Mouse (Mus musculus) thymus, adult 2 months (tissue): ENCODE results near the gene Irf2bp2.

Experiments
- CTCF ChIP-seq: fragments of 200-500 bp; IDR thresholded peaks from 2 replicates; pipeline ENCODE4 v1.5.1; 2012; ENCODE audit warnings: mild to moderate bottlenecking, control low read depth, low read length, moderate library complexity, borderline replicate concordance; ENCODE audit not compliant: control insufficient read depth, poor library complexity, insufficient read depth; ENCODE audit errors: extremely low read depth
- POLR2A ChIP-seq: fragments of 200-500 bp; IDR thresholded peaks from 2 replicates; pipeline ENCODE4 v1.6.1; 2012; ENCODE audit warnings: mild to moderate bottlenecking, low read length, control low read depth, moderate library complexity; ENCODE audit not compliant: control insufficient read depth, poor library complexity, insufficient read depth; ENCODE audit errors: extremely low read depth

DNA sequence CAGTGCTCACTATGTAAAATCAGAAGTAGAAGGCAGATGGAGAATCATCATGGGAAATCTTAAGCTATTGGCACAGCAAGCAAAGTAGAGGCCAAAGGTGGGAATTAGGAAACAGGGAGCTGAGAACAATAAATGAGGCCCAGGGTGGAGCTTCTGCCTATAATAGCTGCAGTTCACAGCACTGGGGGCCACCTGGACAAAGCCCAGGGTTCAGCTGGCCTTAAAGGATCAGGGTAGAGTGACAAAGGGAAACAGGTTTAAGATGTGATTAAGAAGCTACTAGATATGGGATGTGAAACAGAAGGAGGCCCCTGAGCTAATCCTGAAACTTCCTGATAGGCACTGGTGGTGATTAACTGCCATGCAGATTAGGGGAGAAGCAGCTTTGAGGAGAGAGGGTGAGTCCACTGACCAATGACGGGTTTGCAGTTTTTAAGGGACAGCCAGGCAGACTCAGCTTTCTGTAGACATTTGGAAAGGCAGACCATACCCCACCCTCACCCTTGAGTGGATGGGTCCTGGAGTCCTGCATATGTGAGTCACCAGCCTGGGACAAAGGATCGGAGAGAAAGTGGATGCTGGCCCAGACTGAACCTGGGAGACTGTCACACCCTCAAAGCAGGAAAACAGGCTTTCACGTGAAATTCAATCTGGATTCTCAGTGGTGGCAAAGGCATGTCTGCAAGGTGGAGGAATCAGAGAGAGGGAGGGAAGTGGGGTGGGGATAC, 47.9 kb upstream of the Irf2bp2 start:
- TF ChIP-seq POLR2A: no peak
- no peak for TF ChIP-seq CTCF
